Mouse (Mus musculus): Measurements from ENCODE around the gene Popdc2.

Gene Popdc2

DNA sequence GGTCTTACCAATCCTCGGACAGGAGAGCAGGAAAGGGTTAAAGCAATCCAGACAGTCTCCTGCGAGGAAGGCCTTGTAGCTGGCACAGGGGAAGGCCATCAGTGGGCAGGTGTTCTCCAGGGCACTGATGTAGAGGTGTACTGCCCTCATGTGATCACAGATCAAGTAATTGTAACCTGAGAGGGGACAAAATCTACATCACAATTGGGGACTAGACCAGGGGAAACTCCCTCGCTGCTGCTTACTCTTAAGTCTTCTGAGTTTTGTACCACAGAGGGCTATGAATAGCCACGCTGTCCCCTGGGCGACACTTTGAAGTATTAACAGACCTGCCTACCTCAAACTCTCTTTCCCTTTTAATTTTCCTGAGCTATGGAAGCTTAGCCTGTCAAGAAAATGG, 45.6 kb downstream of the Popdc2 start:
- DNase-seq, result no peak

- DNase-seq, result no peak
Observed at GRCm38 (mm10) chr16:38408416-38408815, 46.4 kb downstream of the Popdc2 start.

DNA sequence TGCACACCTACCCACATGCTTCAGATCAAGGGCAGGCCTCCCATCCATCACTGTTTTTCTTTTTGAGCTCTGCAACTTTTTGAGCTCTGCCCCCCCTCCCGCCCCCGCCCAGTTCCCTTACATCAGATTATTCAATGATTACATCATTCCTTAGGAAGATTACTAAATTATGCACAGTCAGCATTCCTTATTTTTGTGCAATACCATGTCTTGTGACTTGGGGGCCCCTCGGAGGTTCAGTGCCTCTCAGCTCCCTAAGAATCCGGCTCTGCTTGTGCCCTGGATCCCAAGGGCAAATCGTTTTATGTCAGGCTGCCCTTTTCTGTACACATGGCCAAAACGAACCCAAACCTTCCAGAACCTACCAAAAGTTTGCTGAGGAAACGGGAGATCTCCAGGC, 52.9 kb downstream of the Popdc2 start:
- DNase-seq, result no peak

GRCm38 (mm10) chr16:38425374-38425773, 63.4 kb downstream of the Popdc2 start:
- no peak for DNase-seq

DNA sequence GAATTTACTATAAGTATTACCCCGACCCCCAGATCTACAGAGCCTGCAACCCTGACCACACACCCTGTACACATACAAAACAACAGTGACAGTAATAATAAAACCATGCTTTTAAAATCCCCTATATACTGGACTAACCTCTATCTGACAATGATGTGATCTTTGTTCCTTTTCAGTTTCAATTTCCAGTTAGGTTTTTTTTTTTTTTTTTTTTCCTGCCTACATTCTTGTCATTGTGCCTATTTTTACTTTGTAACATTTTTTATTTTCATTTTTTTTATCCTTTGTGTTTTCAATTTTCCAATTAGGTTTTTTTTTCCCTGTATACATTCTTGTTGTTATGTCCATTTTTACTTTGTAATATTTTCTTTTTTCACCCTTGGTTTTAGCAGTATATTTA, 63.8 kb downstream of the Popdc2 start:
- no peak for DNase-seq
